Mouse (Mus musculus) liver, embryonic 14 days (tissue): ENCODE measurements around the gene Noto. TPM values are rescaled to one million over a fixed set of nuclear protein-coding genes. Genes with fewer than 3 reads are reported as not detected.

Source experiments
- polyA plus RNA-seq: library from polyadenylated mRNA; depleted of rRNA; stranded (reverse); fragments of >200 nt; gene quantifications from 2 replicates; pipeline ENCODE4 v1.2.3, GENCODE M21; 2012; rRNA removed

Gene Noto
- not detected in 2 replicates for polyA plus RNA-seq

GRCm38 (mm10) chr6:85423836-85424379 is at the start of gene Noto:
TSS of gene Noto (plus strand) at chr6:85423886.

DNA sequence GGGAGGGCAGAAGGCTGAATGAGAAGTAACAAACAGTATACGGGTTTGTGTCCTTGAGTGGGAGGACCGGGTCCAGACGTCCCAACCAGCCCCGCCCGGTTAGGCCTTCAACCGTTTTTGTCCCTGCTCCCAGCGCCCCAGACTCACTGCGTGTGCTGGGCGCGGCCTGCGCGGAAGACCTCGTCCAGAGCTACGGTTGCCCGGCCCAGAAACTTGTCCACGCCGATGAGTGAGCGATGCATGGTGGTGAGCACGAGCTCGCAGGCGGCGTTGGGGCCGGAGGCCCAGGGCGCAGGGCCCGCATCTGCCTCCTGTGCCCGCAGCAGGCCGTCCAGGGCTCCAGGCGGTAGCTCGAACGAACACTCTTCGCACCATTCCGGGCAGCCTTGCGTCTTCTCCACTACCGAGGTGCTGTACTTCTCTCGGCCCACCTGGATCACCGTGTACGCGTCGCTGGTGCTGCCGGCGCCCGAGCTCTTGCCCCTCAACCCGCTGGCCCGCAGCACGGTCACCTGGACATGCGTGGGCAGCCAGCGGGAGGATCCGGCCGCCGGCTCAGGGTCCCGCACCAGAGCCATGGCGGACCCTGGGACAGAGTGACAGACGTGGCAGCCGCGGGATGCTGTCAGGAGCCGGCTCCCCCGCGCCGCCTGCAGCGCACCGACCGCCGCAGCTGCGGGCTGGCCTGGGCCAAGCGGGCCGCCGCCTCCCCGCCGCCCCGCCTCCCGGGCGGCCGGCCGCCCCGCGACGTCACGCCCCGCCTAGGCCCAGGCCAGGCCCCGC is 49.5 kb upstream of the Noto start, which contains the start of gene Rab11fip5:
Rab11fip5 (minus strand) TSS at position 684 of the 783 bp plus-strand sequence.

DNA sequence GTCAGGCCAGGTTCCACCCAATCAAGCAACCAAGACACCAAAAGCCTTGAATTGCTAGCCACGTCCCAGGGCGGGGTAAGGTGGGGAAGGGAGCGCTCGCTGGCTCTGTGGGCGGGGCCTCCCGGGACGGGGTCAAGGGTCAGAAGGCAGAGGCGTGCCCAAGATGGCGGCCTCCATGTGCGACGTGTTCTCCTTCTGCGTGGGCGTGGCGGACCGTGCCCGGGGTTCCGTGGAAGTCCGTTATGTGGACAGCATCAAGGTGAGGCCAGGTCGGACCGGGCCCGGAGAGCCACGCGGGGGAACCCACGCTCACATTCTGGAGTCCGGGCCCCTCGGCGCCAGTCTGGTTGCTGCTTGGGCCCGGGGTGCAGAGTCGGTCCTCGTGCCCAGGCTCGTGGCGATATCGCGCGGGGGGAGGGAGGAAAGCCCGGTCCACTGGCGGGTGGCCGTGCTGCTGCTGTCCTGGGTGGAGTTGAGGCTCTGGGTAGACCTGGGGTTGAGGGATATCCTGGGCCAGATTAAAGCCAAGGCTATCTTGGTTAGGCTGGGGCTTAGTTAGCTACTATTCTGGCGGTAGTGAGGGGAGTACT is 8.3 kb downstream of the Noto start, which contains the start of gene Smyd5:
Smyd5 (plus strand) TSS at position 148 of the 590 bp plus-strand sequence.

DNA sequence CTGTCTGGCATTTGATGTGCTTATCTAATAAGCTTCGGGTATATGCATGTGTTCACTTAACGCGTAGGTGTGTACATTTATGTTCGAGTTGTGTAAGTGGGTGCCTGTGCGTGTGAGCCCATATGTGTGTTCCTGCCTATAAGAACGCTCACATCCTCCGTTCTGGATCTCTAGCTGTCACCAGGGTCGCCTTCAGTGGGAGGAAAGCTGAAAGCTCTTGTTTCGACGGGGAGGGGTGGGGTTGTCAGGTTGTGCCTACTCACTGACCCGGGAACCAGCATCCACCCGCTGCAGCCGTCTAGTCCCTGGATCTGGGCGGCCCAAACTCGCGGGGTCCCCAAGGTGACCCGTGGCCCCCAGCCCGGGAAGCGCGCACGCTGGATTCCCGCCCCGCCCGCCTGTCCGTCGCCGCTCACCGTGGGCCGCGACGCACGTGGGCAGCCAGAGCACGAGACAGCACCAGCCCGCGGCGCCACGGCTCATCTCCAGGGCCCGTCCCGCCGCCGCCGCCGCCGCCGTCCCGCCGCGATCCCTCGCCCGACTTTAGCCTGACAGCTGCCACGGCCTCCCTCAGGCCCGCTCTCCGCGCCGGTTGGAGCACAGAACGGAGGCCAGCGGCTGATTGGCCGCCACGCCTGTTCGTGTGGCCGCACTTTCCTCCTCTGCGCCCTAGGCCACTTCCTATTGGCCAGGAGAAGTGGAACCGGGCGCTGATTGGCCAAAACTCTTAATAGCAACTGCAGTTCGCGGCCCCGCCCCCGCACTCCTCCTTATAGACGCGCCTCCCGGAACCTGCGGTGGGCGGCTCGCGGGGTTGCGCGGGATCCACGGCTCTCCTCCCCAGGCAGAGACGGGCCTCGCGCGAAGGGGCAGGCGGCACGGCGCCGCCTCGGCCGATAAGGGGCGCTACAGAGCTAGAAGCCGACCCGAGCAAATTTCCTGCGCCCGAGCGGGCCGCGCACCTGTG is 27.3 kb downstream of the Noto start, which contains the start of gene Cct7:
Cct7 (plus strand) TSS at position 818 of the 967 bp plus-strand sequence.

GRCm38 (mm10) chr6:85451664-85452410 is 28.2 kb downstream of the Noto start, which contains the start of gene Pradc1:
TSS of gene Pradc1 (minus strand) at chr6:85451970.

Other genes with a start within 250 kb of the Noto start
- not detected in 2 replicates for gene Emx1, start 236.4 kb upstream of the Noto start, polyA plus RNA-seq
- gene Sfxn5, start 90.5 kb upstream of the Noto start, polyA plus RNA-seq = 0.75 and 0.89 TPM in 2 replicates
- 0.37 and 0.44 TPM in 2 replicates for gene Rab11fip5, start 49.3 kb upstream of the Noto start, polyA plus RNA-seq
- 17.0 and 17.9 TPM in 2 replicates for gene Smyd5, start 8.1 kb downstream of the Noto start, polyA plus RNA-seq
- 162 and 179 TPM in 2 replicates for gene Cct7, start 27.6 kb downstream of the Noto start, polyA plus RNA-seq
- gene Pradc1, start 28.1 kb downstream of the Noto start, polyA plus RNA-seq = 15.6 and 17.6 TPM in 2 replicates
- 0.01 TPM in 1 of 2 replicates, not detected in the other for gene Fbxo41, start 79.1 kb downstream of the Noto start, polyA plus RNA-seq
- gene Egr4, start 89.7 kb downstream of the Noto start, polyA plus RNA-seq = not detected in 2 replicates
- gene Alms1, start 163.6 kb downstream of the Noto start, polyA plus RNA-seq = 2.0 and 2.1 TPM in 2 replicates